Mouse (Mus musculus): ENCODE measurements around the gene Atf7.

Gene Atf7

DNA sequence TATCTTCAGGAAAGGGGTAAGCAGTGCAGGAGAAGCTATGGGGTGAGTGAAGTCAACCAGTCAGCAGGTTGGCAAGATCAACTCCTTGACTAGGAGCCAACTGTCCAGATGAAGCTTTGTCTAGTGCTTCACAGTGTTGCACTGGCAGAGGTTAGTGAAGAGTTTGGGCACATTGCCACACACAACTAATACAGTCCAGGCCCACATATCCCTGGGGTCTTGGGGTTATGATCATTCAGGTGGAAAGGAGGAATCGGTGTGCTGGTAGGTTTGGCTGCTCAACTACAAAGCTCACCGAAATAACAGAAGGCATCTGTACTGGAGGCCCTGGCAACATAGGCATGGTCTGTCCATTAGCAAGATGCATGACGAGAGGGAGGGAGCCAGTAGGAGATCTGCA, 77.8 kb downstream of the Atf7 start:
- no peak for DNase-seq (ENCODE audit: low read depth, low spot score)

GRCm38 (mm10) chr15:102546677-102547427, 78.4 kb downstream of the Atf7 start:
- no peak for DNase-seq (ENCODE audit: low read depth, low spot score)

DNA sequence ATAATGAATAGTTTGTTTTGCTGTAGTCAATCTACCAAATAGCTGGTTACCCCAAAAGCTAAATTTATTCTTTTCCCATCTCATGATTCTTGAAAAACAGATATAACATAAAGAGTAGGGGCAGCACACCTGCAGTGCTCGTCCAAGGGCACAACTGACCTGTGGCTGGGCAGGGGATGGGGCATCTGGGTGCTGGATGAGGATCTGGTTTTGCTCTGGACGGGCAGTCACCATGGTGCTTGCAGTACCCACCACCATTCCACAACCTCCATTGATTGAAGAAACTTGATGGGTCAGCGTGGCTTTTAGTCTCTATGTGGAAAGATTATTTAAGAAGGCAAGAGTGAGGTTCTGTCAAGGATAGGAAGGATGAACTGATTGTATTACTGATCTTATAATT, 79.0 kb downstream of the Atf7 start:
- DNase-seq (ENCODE audit: low read depth, low spot score), result no peak

GRCm38 (mm10) chr15:102544801-102545200, 80.5 kb downstream of the Atf7 start:
- no peak for DNase-seq (ENCODE audit: low read depth, low spot score)

DNA sequence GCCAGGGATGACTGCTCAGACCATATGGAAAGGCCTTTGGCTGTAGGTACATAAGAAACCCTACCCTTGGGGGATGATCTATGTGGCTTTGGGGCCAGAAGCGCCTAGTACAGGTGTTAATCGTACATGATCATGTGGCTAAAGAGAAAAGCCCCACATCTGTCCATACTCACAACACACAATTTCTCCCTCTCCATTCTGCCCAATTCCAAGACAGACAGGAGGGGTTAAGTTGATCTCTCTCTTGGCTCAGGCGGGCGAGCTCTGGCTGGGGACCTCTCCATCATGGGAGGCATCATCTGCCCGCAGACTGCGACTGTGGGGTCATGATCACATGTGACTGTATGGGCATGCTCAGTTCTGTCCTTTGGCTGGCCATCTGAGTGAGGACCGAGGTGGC, 91.3 kb downstream of the Atf7 start:
- no peak for DNase-seq (ENCODE audit: low read depth, low spot score)

- DNase-seq (ENCODE audit: low read depth, low spot score), result no peak
Observed at GRCm38 (mm10) chr15:102532106-102532900, 93.0 kb downstream of the Atf7 start.

DNA sequence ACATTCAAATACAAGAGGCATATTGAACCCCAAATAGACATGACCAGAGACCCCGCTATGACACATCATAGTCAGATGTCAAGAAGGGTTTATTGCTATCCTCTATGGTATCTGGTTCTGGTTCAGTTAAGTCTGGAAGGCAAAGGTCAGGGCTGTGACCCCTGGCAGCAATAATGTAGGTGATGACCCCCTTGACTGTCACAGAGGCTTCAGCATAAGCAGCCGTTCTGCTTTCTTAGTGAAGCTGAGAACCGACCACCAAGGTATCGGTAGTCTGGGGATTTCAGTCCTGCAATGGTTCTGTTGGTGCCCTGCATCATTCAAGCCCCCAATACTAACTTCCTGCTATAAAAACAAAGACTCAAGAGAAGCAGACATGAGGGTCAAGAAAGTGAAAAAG, 93.7 kb downstream of the Atf7 start:
- DNase-seq (ENCODE audit: low read depth, low spot score), result no peak

GRCm38 (mm10) chr15:102530566-102530965, 94.7 kb downstream of the Atf7 start:
- DNase-seq (ENCODE audit: low read depth, low spot score), result no peak

- no peak for DNase-seq (ENCODE audit: low read depth, low spot score)
Observed at GRCm38 (mm10) chr15:102528396-102528795, 96.9 kb downstream of the Atf7 start.

DNA sequence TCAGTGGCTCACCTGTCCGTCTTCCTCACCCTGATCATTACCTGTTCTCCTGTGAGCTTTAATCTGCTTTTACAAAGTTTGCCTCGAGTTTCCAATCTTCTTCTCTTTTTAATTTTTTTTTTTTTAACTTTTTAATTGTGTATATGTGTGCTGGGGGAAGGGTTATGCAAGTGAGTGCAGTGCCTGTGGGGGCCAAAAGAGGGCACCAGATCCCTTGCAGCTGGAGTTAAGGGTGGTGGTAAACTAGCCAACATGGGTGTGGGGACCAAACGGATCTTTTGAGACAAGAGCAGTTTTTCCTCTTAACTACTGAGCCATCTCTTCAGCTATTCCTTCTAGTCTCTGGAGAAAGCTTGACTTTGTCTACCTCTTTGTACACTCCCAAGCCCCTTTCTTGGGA, 97.3 kb downstream of the Atf7 start:
- peak; percentile 50 for DNase-seq (ENCODE audit: low read depth, low spot score)

DNA sequence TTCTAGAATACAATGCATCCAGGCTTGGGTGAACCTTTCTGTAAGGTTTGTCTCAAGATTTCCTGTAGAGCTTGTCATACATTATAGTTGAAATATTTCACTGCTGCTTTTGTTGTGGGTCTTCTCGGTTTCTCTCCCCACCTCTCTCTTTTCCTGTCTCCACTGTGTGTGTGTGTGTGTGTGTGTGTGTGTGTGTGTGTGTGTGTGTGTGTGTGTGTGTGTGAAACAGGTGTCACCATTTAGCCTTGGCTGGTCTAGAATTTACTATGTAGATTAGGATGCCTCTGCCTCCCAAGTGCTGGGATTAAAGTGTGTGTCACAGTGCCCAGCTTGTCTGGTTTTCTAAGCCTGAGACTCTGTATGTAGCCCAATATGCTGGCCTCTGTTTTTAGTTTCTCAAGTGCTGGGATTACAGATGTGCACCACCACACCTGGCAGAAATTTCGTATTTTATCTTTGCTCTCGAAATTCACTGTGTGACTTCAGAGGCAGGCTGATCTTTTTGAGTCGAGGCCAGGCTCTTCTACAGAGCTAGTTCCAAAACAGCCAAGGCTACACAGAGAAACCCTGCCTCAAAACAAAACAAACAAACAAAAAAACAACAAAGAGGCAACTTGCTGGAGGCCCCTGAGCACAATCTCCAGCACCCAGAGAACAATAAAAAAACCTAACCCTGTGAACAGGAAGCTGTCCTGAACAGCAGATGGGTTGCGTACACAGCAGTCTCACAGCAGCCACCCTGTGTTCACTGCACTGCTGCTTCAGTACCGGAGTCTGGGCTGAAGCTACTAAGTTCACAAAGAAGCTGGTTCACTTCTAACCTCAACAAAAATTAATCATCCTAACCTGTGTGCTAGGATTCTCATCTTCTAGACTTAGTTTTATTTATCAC, 98.9 kb downstream of the Atf7 start:
- no peak for DNase-seq (ENCODE audit: low read depth, low spot score)

- peak; percentile 70 for DNase-seq (ENCODE audit: low read depth, low spot score)
Observed at GRCm38 (mm10) chr15:102524892-102525485, 100.3 kb downstream of the Atf7 start, which contains the start of gene Npff. Gene Npff, minus strand, starts transcription at chr15:102524942.

DNA sequence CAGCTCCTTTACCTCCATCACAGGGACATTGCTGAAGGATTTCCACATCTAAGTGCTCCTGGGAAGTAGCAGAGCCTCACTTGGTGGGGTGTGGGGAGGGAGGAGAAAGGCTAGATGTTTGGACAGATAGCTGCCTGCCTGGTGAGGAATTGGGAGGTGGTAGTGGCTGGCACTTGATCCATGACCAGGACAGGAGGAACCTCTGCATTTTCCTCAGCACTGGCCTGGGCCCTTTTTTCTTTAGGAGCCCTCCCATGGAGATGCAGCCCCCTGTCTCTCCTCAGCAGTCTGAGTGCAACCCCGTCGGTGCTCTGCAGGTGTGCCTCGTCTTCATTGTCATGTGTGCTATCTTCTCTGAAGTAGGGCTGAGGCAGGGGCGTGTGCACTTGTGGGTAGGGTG, 103.8 kb downstream of the Atf7 start:
- DNase-seq (ENCODE audit: low read depth, low spot score), result no peak

- no peak for DNase-seq (ENCODE audit: low read depth, low spot score)
Observed at GRCm38 (mm10) chr15:102520416-102520815, 104.8 kb downstream of the Atf7 start.

GRCm38 (mm10) chr15:102519211-102520141, 105.8 kb downstream of the Atf7 start:
- peak; percentile 57 for DNase-seq (ENCODE audit: low read depth, low spot score)

GRCm38 (mm10) chr15:102518859-102519201, 106.4 kb downstream of the Atf7 start:
- DNase-seq (ENCODE audit: low read depth, low spot score), result no peak

DNA sequence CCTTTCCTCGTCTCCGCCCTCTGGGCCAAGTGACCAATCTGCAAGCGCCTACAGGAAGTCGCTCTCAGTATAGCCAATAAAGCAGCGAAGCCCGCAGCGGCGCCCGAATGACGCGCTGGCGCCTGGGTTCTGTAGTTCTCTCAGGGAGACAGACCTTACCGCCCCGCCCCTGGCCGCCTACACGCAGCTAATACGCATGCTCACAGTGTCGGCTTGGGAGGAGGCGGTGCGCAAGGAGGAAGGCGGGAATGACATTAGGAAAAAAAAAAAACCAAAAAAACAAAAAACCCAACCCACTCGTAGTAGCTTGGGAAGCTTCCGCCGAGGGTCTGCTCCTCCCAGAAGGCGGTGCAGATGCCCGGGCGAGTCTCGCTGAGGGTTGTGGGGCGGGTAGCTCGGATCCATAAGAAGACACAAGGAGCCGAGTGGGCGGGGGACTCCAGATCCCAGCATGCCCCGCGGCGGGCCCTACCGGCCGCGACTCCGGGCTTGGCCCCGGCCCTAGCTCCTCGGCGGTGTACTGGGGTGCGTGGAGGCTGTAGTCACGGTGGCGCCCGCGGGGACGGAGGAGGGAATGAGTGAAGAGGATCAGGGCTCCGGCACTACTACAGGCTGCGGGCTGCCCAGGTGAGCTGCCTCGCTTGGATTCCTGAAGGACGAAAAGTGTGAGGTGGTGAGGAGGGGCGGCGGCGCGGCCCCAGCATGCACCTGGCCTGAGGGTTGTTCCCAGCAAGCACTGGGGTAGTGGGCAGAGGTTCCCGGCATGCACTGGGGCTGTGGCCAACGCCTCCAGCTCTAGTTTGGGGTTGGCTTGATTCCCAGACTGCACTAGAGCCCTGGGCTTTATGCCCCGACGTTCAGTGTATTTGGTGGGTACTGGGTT, 107.0 kb downstream of the Atf7 start, which contains the start of gene Tarbp2:
Tarbp2 (plus strand) TSS at position 217 of the 883 bp plus-strand sequence.
- peak; percentile 100 for DNase-seq (ENCODE audit: low read depth, low spot score)

DNA sequence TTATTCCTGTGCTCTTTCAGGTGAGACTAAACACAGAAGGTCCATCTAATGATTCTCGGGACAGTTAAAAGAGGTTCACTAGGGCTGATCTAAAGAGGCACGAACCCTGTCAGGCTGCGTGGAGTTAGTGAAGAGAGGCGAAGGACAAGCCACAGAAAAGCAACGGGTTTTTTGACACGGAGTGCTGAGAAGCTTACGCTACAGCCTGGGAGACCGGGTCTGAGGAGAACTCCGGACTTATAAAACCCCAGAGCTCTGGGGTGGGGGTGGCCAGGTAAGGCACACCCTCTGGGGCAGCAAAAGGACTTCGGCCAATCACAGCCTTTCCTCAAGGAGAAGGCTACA, 107.7 kb downstream of the Atf7 start:
- DNase-seq (ENCODE audit: low read depth, low spot score), result no peak

- peak; percentile 75 for DNase-seq (ENCODE audit: low read depth, low spot score)
Observed at GRCm38 (mm10) chr15:102516728-102517404, 108.4 kb downstream of the Atf7 start, which contains the start of gene Map3k12. Gene Map3k12, minus strand, starts transcription at chr15:102517064.

Measured in A20 (cell line).